Mouse (Mus musculus) limb, embryonic 15.5 days (tissue): ENCODE results near the gene Hbb-bs. TPM values are rescaled to one million over a fixed set of nuclear protein-coding genes. Genes with fewer than 3 reads are reported as not detected.

ENCODE experiments used
- ATAC-seq: fragments of 200-750 bp; cut with Nextera tagmentation; 2 replicates; pipeline ENCODE4 v1.8.0; 2017; ENCODE audit warnings: low read depth, moderate TSS enrichment; ENCODE audit not compliant: insufficient number of reproducible peaks, low FRiP score, low TSS enrichment
- H3K27ac ChIP-seq: fragments of 300-500 bp; sonication (generic); 2 replicates; pipeline ENCODE4 v1.5.1; 2015; ENCODE audit warnings: moderate library complexity, mild to moderate bottlenecking, inconsistent platforms
- H3K27me3 ChIP-seq: fragments of 300-500 bp; sonication (generic); 2 replicates; pipeline ENCODE4 v1.6.1; 2015; ENCODE audit warnings: inconsistent platforms
- H3K36me3 ChIP-seq: fragments of 300-500 bp; sonication (generic); 2 replicates; pipeline ENCODE4 v1.6.1; 2015; ENCODE audit warnings: inconsistent platforms
- H3K4me1 ChIP-seq: fragments of 300-500 bp; sonication (generic); 2 replicates; pipeline ENCODE4 v1.6.1; 2015; ENCODE audit warnings: inconsistent platforms
- H3K4me2 ChIP-seq: fragments of 300-500 bp; sonication (generic); 2 replicates; pipeline ENCODE4 v1.6.1; 2015; ENCODE audit warnings: mild to moderate bottlenecking, inconsistent platforms
- H3K4me3 ChIP-seq: fragments of 300-500 bp; sonication (generic); 2 replicates; pipeline ENCODE4 v1.5.1; 2015; ENCODE audit warnings: mild to moderate bottlenecking, inconsistent platforms
- H3K9ac ChIP-seq: fragments of 300-500 bp; sonication (generic); 2 replicates; pipeline ENCODE4 v1.6.1; 2015; ENCODE audit warnings: inconsistent platforms
- H3K9me3 ChIP-seq: fragments of 300-500 bp; sonication (generic); 2 replicates; pipeline ENCODE4 v1.6.1; 2016; ENCODE audit warnings: inconsistent platforms
- WGBS: fragments of 180-500 bp; shearing (Covaris S2); methylation state at CpG from one replicate; pipeline ENCODE4 v1.1.7; 2015; 5-methylcytosine and 5-hydroxymethylcytosine counted together
- polyA plus RNA-seq: library from polyadenylated mRNA; unstranded; fragments of >200 nt; fragmentation: Nextera tagmentation; extraction: Ambion mirVana; gene quantifications from 2 replicates; pipeline ENCODE4 v1.2.1, GENCODE M21; 2015

Gene Hbb-bs
- 10,346 and 10,923 TPM in 2 replicates for polyA plus RNA-seq

DNA sequence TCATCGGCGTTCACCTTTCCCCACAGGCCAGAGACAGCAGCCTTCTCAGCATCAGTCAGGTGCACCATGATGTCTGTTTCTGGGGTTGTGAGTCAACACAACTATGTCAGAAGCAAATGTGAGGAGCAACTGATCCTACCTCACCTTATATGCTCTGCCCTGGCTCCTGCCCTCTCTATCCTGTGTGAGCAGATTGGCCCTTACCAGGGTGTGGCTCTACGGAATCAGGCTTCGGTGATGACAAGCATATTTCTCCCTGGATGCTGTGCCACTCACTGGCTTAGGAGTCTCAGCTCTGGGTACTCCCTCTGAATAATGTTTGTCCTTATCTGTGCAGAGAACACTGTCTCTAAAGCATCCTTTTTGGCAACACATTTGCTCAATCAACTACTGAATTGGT is at the start of gene Hbb-bs:
Gene Hbb-bs (minus strand): TSS at position 289 of the 400 bp plus-strand sequence.
- Histone ChIP-seq H3K9me3 (no peaks in the 10 kb centered on the region), H3K4me1 (no peaks in the 10 kb centered on the region), H3K4me3 (no peak within 1 kb of the TSS), H3K4me2 (no peak within 1 kb of the TSS), H3K9ac (no peak within 1 kb of the TSS), H3K27me3 (no peaks in the 10 kb centered on the region), H3K27ac (no peak within 1 kb of the TSS), H3K36me3 (no peaks in the 10 kb centered on the region)
- no peak for ATAC-seq
- WGBS, result 89% methylated on average over 4 of the region's 4 CpGs

DNA sequence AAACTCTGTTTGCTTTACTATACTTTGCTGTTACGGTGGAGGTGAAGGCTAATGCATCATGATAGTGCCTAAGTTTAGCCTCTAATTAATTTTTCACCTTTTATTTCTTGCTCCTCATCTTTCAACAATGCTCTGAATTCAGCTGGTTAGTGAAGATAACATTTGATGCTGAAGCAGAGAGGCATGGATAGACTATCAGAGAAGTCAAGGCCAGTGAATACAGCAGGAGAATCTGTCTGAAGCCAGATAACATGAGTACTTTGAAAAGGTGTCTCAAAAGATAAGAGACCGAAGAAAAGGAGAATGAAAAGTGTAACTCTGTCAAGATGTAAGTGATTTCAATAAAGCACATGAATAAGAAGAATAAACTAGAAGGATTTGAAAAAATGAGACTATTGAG is 49.2 kb upstream of the Hbb-bs start:
- Histone ChIP-seq H3K36me3 (no peaks in the 10 kb centered on the region), H3K27me3 (no peaks in the 10 kb centered on the region), H3K27ac (no peak overlapping the region), H3K9me3 (no peaks in the 10 kb centered on the region), H3K4me3 (no peak overlapping the region), H3K4me1 (no peaks in the 10 kb centered on the region), H3K9ac (no peak overlapping the region), H3K4me2 (no peak overlapping the region)
- 77% methylated on average over 2 of the region's 2 CpGs for WGBS
- ATAC-seq, result no peak

DNA sequence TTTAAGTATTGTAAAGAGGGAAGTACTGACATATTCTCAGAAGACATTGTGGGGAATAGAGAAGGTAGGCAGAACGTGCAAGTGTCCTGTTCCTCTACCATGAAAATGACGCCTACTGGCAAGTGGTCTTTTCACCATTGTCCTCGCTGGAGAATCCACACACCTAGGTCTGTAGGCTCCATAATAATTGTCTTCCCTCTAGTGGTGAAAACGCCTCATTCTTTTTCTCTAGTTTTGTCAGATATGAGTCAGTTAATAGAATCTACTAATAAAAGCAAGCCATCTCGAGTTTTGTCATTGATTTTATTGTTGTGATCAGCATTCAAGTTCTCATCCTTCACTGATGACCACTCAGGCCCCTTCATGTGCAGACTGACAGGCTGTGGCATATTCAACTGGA is 46.6 kb upstream of the Hbb-bs start:
- ATAC-seq, result no peak
- Histone ChIP-seq H3K27ac (no peak overlapping the region), H3K27me3 (no peaks in the 10 kb centered on the region), H3K36me3 (no peaks in the 10 kb centered on the region), H3K4me3 (no peak overlapping the region), H3K9me3 (no peaks in the 10 kb centered on the region), H3K4me2 (no peak overlapping the region), H3K4me1 (no peaks in the 10 kb centered on the region), H3K9ac (no peak overlapping the region)
- WGBS, result 41% methylated on average over 5 of the region's 5 CpGs

DNA sequence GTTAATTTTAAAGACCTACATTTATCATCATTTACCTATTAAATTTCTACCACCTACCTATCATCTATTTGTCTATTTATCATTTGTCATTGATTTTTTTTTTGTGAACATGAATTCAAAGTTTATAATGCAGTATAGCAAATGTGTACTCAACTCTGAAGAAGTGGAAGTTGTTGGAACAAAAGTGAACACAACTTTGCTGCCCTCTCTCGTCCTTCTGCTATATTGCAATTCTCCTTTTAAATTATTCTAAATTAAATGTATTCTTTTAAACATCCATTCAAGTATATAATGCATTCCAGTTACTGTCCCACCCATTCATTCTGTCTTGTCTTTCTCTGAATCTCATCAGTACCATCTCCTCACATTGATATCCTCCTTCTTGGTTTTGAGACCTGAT is 45.2 kb upstream of the Hbb-bs start:
- ATAC-seq, result no peak
- WGBS, result 11% methylated on average over 1 of the region's 1 CpGs
- Histone ChIP-seq H3K27ac (no peak overlapping the region), H3K9me3 (no peaks in the 10 kb centered on the region), H3K4me2 (no peak overlapping the region), H3K4me3 (no peak overlapping the region), H3K9ac (no peak overlapping the region), H3K4me1 (no peaks in the 10 kb centered on the region), H3K27me3 (no peaks in the 10 kb centered on the region), H3K36me3 (no peaks in the 10 kb centered on the region)

DNA sequence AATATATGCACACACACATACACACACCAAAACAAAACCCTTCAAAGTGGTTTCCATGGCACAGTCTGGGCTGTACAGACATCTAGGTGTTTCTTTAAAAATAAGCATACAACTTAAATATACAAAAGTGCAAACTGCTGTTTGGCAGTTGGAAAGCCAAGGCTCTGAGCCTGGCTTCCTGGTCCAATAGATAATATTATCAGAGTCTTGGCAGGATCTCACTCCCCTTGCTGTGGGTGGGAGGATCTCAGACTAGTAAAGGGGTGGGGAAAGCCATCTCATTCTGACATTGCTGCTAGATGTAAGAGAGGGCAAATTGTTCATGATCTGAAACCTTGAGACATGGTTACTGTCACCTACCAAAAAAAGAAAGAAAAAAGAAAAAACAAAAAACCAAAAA is 42.8 kb upstream of the Hbb-bs start:
- H3K9me3 ChIP-seq, result no peaks in the 10 kb centered on the region
- no peak overlapping the region for H3K27ac ChIP-seq
- no peaks in the 10 kb centered on the region for H3K27me3 ChIP-seq
- no peak overlapping the region for H3K4me3 ChIP-seq
- ATAC-seq, result no peak
- no peak overlapping the region for H3K4me2 ChIP-seq
- H3K9ac ChIP-seq, result no peak overlapping the region
- H3K4me1 ChIP-seq, result no peaks in the 10 kb centered on the region
- H3K36me3 ChIP-seq, result no peaks in the 10 kb centered on the region

DNA sequence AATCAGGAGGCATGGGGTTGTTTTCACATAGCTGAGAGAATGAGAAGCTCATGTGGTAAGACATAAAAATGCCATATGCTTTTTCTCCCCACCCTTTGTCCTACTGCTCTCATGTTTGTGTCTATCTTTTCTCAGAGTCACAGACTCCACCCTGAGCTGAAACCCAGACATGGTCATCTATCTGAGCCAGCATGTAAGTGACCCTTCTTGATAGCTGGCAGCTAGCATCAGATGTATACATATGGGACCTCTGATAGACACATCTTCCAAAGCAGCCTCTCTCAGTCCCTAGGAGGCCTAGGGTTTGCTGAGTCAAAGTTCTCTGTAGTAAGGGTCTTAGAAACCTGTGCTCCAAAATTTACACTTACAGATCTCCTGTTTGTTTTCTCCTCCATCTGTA is 37.8 kb upstream of the Hbb-bs start:
- no peak for ATAC-seq
- H3K27me3 ChIP-seq, result no peaks in the 10 kb centered on the region
- H3K9ac ChIP-seq, result no peak overlapping the region

DNA sequence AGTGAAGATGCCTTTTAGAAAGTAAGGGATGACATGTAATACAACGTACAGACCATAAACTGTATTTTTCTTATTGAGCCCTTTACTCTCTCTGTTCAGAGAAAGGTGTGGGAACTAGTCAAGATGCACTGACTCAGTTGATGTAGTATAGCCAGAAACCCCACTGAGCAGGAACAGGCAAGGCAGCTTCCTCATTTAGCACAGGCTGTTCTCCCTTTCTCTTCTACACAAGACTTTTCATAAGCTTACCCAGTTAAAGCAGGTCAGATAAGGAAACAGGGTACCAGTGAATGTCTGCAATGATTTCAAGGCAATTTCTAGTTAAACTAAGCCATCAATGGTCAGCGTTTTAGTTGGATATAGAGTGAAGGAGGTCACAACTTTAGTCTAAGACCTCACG is 33.6 kb upstream of the Hbb-bs start:
- ATAC-seq, result no peak
- Histone ChIP-seq H3K36me3 (no peaks in the 10 kb centered on the region), H3K27me3 (no peaks in the 10 kb centered on the region), H3K9me3 (no peaks in the 10 kb centered on the region), H3K4me3 (no peak overlapping the region), H3K9ac (no peak overlapping the region), H3K4me1 (no peaks in the 10 kb centered on the region), H3K4me2 (no peak overlapping the region), H3K27ac (no peak overlapping the region)
- WGBS, result 70% methylated on average over 3 of the region's 3 CpGs

More for the DNA sequence above, 37.8 kb upstream of the Hbb-bs start:
- Histone ChIP-seq H3K36me3 (no peaks in the 10 kb centered on the region), H3K4me1 (no peaks in the 10 kb centered on the region), H3K9me3 (no peaks in the 10 kb centered on the region), H3K4me3 (no peak overlapping the region), H3K4me2 (no peak overlapping the region), H3K27ac (no peak overlapping the region)

DNA sequence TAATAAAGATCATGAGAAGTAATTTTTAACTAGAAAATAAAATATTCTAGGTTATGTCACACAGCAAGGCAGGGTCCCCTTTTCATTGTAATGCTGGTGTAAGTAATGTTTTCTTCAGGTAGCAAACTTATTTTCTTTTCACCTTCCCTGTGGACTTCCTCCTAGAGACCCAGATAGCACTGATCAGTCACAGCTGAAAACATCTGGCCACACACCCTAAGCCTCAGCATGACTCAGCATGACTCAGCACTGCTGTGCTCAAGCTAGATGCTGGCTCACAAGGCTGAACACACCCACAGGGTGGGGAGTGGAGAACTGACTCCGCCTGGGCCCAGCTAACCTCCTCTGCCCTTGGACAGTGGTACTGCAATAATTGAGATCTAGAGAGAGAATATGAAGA is 33.0 kb upstream of the Hbb-bs start:
- no peak for ATAC-seq
- Histone ChIP-seq H3K9me3 (no peaks in the 10 kb centered on the region), H3K27me3 (no peaks in the 10 kb centered on the region), H3K4me3 (no peak overlapping the region), H3K9ac (no peak overlapping the region), H3K27ac (no peak overlapping the region), H3K4me2 (no peak overlapping the region), H3K36me3 (no peaks in the 10 kb centered on the region), H3K4me1 (no peaks in the 10 kb centered on the region)
- 47% methylated on average over 1 of the region's 1 CpGs for WGBS

DNA sequence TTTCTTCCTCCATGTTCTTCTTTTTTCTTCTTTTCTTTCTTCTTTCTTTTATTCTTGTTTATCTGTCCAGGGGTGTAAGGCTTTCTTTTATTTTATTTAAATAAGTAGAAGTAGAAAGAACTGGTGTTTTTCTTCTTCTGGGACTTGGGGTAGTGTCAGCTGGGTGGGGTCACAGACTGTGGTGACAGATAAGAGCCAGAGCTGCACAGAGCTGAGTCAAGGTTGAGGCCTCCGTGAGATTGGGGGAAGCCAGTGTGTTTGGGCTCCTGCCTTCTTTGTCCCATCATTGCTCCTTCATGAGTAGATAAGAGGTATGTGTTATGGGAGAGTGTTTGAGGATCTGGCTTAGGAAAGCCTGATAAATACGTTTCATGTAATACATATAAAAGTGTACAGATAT is 31.2 kb upstream of the Hbb-bs start:
- H3K4me2 ChIP-seq, result no peak overlapping the region
- H3K27ac ChIP-seq, result no peak overlapping the region
- no peaks in the 10 kb centered on the region for H3K27me3 ChIP-seq
- no peaks in the 10 kb centered on the region for H3K4me1 ChIP-seq
- no peaks in the 10 kb centered on the region for H3K36me3 ChIP-seq
- WGBS, result 58% methylated on average over 2 of the region's 2 CpGs
- H3K4me3 ChIP-seq, result no peak overlapping the region
- H3K9me3 ChIP-seq, result no peaks in the 10 kb centered on the region
- no peak overlapping the region for H3K9ac ChIP-seq
- no peak for ATAC-seq

DNA sequence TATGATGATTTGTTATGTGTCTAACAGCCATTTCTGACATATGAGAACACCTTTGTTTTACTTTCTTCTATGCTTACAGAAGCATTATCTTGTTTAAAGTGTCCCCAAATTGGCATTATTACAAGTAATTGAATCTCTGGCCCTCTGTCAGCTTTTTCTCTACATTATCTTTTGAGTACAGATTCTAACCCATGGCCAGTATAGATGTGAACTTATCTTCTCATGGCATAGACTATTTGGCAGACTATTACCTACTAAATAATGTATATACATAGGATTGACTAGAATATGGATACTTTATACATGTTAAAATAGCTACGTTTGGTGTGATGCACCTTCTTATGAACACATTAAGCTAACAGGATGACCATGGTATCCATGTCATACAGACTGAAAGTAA is 26.8 kb upstream of the Hbb-bs start:
- Histone ChIP-seq H3K27me3 (no peaks in the 10 kb centered on the region), H3K9me3 (no peaks in the 10 kb centered on the region), H3K27ac (no peak overlapping the region), H3K36me3 (no peaks in the 10 kb centered on the region), H3K4me3 (no peak overlapping the region), H3K4me1 (no peaks in the 10 kb centered on the region), H3K4me2 (no peak overlapping the region), H3K9ac (no peak overlapping the region)
- no peak for ATAC-seq
- WGBS, result 72% methylated on average over 1 of the region's 1 CpGs

DNA sequence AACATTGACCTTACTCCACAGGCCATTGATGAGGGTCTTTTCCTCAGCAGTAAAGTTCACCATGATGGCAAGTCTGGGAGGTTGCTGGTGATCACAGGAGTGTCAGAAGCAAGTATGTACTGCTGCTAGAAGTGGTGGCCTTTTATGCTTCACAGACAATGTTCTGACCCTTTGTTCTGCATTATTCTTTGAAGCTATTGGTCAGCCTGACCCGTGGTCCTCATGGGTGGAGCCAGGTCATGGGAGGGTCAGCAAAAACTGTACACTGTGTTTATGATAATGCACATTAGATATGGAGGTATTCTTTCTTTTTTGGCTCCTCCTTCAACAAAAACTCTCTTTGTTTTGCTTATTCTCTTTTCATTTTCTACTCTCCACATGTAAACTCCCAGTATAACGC is 25.2 kb upstream of the Hbb-bs start, which contains the start of gene Hbb-y:
Gene Hbb-y (minus strand): TSS at position 127 of the 400 bp plus-strand sequence.
- no peak within 1 kb of the TSS for H3K9ac ChIP-seq
- ATAC-seq, result no peak
- no peaks in the 10 kb centered on the region for H3K36me3 ChIP-seq
- H3K4me3 ChIP-seq, result no peak within 1 kb of the TSS
- H3K4me2 ChIP-seq, result no peak within 1 kb of the TSS
- H3K9me3 ChIP-seq, result no peaks in the 10 kb centered on the region
- WGBS, result 64% methylated on average over 2 of the region's 2 CpGs
- no peak within 1 kb of the TSS for H3K27ac ChIP-seq
- no peaks in the 10 kb centered on the region for H3K27me3 ChIP-seq
- no peaks in the 10 kb centered on the region for H3K4me1 ChIP-seq

DNA sequence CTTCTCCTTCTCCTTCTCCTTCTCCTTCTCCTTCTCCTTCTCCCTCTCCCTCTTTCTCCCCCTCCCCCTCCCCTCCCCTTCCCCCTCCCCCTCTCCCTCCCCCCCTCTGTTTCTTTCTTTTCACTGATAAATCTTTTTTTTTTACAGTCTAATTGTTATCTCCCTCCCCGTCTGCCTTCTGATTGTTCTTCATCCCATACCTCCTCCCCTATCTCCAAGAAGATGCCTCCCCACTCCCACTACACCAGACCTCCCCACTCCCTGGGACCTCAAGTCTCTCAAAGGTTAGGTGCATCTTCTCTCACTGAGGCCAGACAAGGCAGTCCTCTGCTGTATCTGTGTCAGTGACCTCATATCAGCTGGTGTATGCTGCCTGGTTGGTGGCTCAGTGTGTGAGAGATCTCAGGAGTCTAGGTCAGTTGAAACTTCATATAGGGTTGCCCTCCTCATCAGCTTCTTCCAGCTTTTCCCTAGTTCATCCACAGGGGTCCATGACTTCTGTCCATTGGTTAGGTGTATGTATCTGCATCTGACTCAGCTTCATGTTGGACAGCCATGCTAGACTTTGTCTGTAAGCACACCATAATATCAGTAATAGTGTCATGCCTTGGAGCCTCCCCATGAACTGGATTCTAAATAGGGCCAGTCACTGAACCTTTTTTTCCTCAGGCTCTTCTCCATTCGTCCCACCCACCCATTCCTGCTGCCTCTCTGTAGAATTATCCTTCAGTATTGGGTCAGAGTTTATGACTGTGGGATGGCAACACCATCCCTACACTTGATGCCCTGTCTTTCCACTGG is 16.8 kb upstream of the Hbb-bs start:
- 56% methylated on average over 2 of the region's 2 CpGs for WGBS
- Histone ChIP-seq H3K4me2 (no peak overlapping the region), H3K27ac (no peak overlapping the region), H3K4me1 (no peaks in the 10 kb centered on the region), H3K36me3 (no peaks in the 10 kb centered on the region), H3K9me3 (no peaks in the 10 kb centered on the region), H3K9ac (no peak overlapping the region), H3K4me3 (no peak overlapping the region), H3K27me3 (no peaks in the 10 kb centered on the region)
- no peak for ATAC-seq

DNA sequence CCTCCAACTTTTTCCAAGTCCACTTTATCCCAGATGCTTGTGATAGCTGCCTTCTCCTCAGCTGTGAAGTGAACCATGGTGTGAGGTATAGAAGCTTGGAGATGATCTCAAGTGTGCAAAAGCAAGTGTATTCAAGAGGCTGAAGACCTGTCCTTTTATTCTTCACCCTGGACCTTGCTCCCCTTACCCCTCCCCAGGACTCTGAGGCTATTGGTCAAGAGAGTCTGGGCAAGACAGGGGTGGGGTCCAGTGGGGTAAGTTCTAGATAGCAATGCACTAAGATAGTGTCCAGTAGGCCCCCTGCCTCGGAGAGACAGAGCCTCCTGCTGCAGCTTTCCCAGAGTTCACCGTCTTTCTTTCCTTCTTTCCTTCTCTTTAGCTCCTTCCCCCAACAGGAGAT is 15.1 kb upstream of the Hbb-bs start, which contains the start of gene Hbb-bh1:
Gene Hbb-bh1 (minus strand): TSS at position 131 of the 400 bp plus-strand sequence.
- Histone ChIP-seq H3K4me2 (no peak within 1 kb of the TSS), H3K4me1 (no peaks in the 10 kb centered on the region), H3K9ac (no peak within 1 kb of the TSS), H3K9me3 (no peaks in the 10 kb centered on the region), H3K27me3 (no peaks in the 10 kb centered on the region), H3K4me3 (no peak within 1 kb of the TSS), H3K36me3 (no peaks in the 10 kb centered on the region), H3K27ac (no peak within 1 kb of the TSS)
- WGBS, result 88% methylated on average over 2 of the region's 2 CpGs
- ATAC-seq, result no peak
